Mouse (Mus musculus) heart, embryonic 11.5 days (tissue): ENCODE measurements around the gene Arhgap9. TPM values are rescaled to one million over a fixed set of nuclear protein-coding genes. Genes with fewer than 3 reads are reported as not detected.

Experiments used
- ATAC-seq: fragments of 200-750 bp; cut with Nextera tagmentation; replicated peaks from 2 replicates; pipeline ENCODE4 v1.8.0; 2017; ENCODE audit warnings: moderate library complexity; ENCODE audit not compliant: insufficient number of reproducible peaks, low FRiP score, low TSS enrichment
- H3K27ac ChIP-seq: fragments of 300-500 bp; sonication (generic); 2 replicates; pipeline ENCODE4 v1.5.1; 2014; ENCODE audit warnings: mild to moderate bottlenecking, low read depth, low read length
- H3K27me3 ChIP-seq: fragments of 300-500 bp; sonication (generic); 2 replicates; pipeline ENCODE4 v1.6.1; 2014; ENCODE audit warnings: mild to moderate bottlenecking, low read length, mixed read lengths; ENCODE audit not compliant: control insufficient read depth, insufficient read depth
- H3K36me3 ChIP-seq: fragments of 300-500 bp; sonication (generic); 2 replicates; pipeline ENCODE4 v1.6.1; 2014; ENCODE audit warnings: mild to moderate bottlenecking, low read length, moderate library complexity, mixed read lengths; ENCODE audit not compliant: control insufficient read depth, insufficient read depth
- H3K4me1 ChIP-seq: fragments of 300-500 bp; sonication (generic); 2 replicates; pipeline ENCODE4 v1.6.1; 2014; ENCODE audit warnings: low read length; ENCODE audit not compliant: control insufficient read depth, insufficient read depth
- H3K4me2 ChIP-seq: fragments of 300-500 bp; sonication (generic); 2 replicates; pipeline ENCODE4 v1.6.1; 2014; ENCODE audit warnings: mild to moderate bottlenecking, moderate library complexity
- H3K4me3 ChIP-seq: fragments of 300-500 bp; sonication (generic); 2 replicates; pipeline ENCODE4 v1.5.1; 2014; ENCODE audit warnings: low read depth, low read length
- H3K9ac ChIP-seq: fragments of 300-500 bp; sonication (generic); 2 replicates; pipeline ENCODE4 v1.6.1; 2014; ENCODE audit warnings: mild to moderate bottlenecking, low read depth, low read length, moderate library complexity
- H3K9me3 ChIP-seq: fragments of 300-500 bp; sonication (generic); replicated peaks from 2 replicates; pipeline ENCODE4 v1.6.1; 2016; ENCODE audit warnings: low read length; ENCODE audit not compliant: control insufficient read depth
- WGBS: fragments of 180-500 bp; shearing (Covaris S2); extraction: QIAGEN DNeasy Blood & Tissue Kit; methylation state at CpG from one replicate; pipeline ENCODE4 v1.1.7; 2014; ENCODE audit not compliant: insufficient replicate concordance; 5-methylcytosine and 5-hydroxymethylcytosine counted together
- polyA plus RNA-seq: library from polyadenylated mRNA; unstranded; fragments of >200 nt; fragmentation: Nextera tagmentation; extraction: Ambion mirVana; gene quantifications from 2 replicates; pipeline ENCODE4 v1.2.1, GENCODE M21; 2014

Gene Arhgap9
- polyA plus RNA-seq, 1 experiment from 2014 or later: 1.7 TPM

DNA sequence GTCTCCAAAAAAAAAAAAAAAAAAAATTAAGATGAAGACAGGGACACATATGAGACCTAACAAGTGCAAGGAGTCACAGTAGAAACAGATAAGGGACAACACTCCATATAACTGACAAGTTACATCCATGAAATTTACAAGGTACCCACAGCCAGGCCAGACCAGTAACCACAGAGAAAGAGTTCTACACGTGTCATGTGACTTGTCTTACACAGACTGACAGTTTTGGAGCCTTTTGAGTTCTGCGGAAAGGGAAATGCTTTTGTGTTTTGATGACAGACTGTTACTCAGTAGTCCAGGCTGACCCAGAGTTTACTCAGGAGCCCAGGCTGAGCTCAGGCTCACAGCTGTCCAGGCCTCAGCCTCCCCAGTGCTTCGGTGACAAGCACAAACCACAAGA is 21.3 kb downstream of the Arhgap9 start:
- Histone ChIP-seq H3K27me3 (peaks cover 22% of the 10 kb centered on the region), H3K9ac (no peak overlapping the region), H3K9me3 (no peaks in the 10 kb centered on the region), H3K4me1 (peaks cover 21% of the 10 kb centered on the region), H3K4me3 (no peak overlapping the region), H3K36me3 (no peaks in the 10 kb centered on the region), H3K27ac (no peak overlapping the region), H3K4me2 (no peak overlapping the region)
- whole genome bisulfite sequencing: 69% methylated on average over 3 of the region's 3 CpGs
- no peak for ATAC-seq

DNA sequence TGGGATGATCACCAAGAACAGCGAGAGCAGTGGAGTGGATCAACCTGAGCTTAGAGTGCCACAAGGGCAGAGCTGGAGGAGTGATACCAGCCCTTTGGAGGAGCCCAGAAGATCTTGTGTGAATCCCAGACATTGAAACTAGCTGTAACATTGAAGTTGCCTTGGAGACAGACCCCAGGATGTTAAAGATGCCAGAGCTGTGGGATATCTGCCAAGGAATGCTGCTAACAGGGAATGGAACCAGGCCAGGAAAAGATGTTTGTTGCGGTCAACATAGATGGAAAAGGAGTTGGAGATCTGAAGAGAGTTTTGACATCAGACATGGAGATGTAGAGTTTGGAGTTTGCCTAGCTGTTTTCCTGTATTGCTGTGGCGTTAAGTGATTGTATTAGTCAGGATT is 24.4 kb downstream of the Arhgap9 start:
- no peak overlapping the region for H3K27ac ChIP-seq
- no peaks in the 10 kb centered on the region for H3K9me3 ChIP-seq
- no peak overlapping the region for H3K4me3 ChIP-seq
- ATAC-seq: no peak
- no peaks in the 10 kb centered on the region for H3K36me3 ChIP-seq
- no peak overlapping the region for H3K9ac ChIP-seq
- peaks cover 6% of the 10 kb centered on the region; the same call in 1 of the 2 replicates for H3K4me1 ChIP-seq
- 82% methylated on average over 3 of the region's 3 CpGs for WGBS
- peaks cover 11% of the 10 kb centered on the region for H3K27me3 ChIP-seq
- no peak overlapping the region for H3K4me2 ChIP-seq

DNA sequence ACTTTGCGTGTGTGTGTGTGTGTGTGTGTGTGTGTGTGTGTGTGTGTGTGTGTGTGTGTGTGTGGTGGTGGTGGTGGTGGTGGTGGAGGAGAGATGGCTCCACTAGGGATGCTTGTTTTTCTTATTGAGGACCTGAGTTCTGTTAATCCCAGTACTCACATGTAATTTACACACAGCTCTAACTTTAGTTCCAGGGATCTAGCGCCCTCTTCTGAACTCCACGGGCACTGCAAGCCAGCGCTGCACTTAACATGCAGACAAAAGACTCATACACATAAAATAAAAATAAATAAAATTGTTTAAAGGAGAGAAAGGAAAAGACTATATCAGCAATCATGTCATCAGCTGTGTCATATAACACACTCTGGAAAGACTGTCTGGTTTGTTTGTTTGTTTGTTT is 27.2 kb downstream of the Arhgap9 start:
- 69% methylated on average over 4 of the region's 4 CpGs for WGBS
- Histone ChIP-seq H3K4me3 (no peak overlapping the region), H3K9me3 (no peaks in the 10 kb centered on the region), H3K9ac (no peak overlapping the region), H3K4me1 (no peaks in the 10 kb centered on the region), H3K27ac (no peak overlapping the region), H3K4me2 (no peak overlapping the region), H3K36me3 (no peaks in the 10 kb centered on the region), H3K27me3 (peaks cover 9% of the 10 kb centered on the region; the same call in 1 of the 2 replicates)
- no peak for ATAC-seq

DNA sequence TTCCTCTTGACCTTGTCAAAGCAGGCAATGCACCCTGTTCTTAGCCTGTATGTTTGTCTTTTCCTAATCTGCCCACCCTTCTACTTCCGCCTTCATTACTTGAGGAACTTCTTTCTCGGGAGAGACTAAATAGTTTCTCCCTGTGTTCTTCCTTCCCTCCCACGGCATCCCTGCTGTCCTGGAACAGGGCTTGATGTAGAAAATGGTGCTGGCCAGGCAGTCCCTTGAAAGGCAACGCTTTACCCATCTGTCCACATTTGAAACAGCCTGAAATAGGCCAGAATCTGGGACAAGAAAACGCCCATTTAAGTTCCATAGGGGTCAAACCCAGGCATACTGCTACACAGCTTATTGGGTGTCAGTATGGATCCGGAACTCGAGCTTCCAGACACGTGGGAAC is 28.0 kb downstream of the Arhgap9 start:
- ATAC-seq: no peak
- Histone ChIP-seq H3K27ac (no peak overlapping the region), H3K4me2 (no peak overlapping the region), H3K9ac (no peak overlapping the region), H3K4me1 (no peaks in the 10 kb centered on the region), H3K27me3 (peaks cover 11% of the 10 kb centered on the region), H3K4me3 (no peak overlapping the region), H3K36me3 (no peaks in the 10 kb centered on the region), H3K9me3 (no peaks in the 10 kb centered on the region)
- whole genome bisulfite sequencing: 67% methylated on average over 8 of the region's 8 CpGs

DNA sequence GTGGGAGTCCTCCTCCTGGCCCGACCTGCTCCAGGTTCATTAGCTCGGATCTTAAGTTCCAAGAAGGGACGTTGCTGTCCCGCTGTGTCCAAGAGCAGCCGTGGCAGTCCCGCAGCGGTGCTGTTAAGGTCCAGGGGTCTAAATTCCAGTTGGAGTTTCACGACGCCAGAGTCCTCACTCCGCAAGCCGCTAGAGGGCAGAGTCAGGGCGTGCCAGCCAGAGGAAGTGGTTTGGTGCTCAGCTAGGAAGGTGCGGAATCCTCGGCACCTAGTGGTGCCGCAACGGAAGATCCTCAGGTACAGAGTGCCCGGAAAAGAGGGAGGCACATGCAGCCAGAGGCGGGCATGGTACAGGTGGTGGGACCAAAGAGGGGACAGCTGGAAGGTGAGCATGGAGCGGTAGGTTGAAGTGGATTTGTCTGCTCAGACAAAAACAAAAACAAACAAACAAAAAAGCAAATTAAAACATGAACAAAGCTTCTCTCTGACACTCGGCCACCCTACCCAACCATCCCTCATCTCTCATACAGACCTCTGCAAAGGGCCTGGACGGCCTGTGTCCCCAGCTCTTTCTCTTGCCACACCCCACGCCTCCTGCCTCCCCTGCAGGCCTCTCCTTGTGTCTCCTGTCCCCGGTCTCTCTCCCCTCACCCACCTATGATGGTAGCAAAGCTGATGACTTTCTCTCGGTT is 29.0 kb downstream of the Arhgap9 start:
- H3K4me2 ChIP-seq: peak overlapping the region; percentile 65
- peak overlapping the region; percentile 18; the same call in 1 of the 2 replicates for H3K4me3 ChIP-seq
- WGBS: 12% methylated on average over 24 of the region's 24 CpGs
- H3K36me3 ChIP-seq: no peaks in the 10 kb centered on the region
- H3K9ac ChIP-seq: peak overlapping the region; percentile 59; the same call in 1 of the 2 replicates
- peak; percentile 70 for ATAC-seq
- no peak overlapping the region for H3K27ac ChIP-seq
- no peaks in the 10 kb centered on the region for H3K4me1 ChIP-seq
- H3K9me3 ChIP-seq: no peaks in the 10 kb centered on the region
- H3K27me3 ChIP-seq: peaks cover 11% of the 10 kb centered on the region

DNA sequence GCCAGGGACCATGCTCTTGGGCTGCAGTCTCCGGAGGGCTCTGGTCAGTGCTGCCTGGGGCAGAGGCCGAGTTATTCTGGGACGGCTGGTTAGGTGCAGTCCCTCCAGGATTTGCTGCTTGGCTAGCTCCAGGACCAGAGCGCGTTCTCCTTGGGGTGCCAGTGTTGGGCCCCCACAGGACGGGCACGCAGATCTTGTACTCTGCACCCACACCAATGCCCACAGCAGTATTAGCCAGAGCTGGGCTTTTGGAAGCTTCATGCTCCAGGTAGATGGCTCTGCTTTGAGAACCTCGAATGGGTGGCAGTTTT is 29.5 kb downstream of the Arhgap9 start:
- Histone ChIP-seq H3K4me2 (peak overlapping the region; percentile 65), H3K36me3 (no peaks in the 10 kb centered on the region), H3K4me1 (no peaks in the 10 kb centered on the region), H3K27me3 (peaks cover 11% of the 10 kb centered on the region), H3K27ac (no peak overlapping the region), H3K4me3 (no peak overlapping the region), H3K9ac (peak overlapping the region; percentile 59; the same call in 1 of the 2 replicates), H3K9me3 (no peaks in the 10 kb centered on the region)
- no peak for ATAC-seq
- 75% methylated on average over 8 of the region's 8 CpGs for WGBS

DNA sequence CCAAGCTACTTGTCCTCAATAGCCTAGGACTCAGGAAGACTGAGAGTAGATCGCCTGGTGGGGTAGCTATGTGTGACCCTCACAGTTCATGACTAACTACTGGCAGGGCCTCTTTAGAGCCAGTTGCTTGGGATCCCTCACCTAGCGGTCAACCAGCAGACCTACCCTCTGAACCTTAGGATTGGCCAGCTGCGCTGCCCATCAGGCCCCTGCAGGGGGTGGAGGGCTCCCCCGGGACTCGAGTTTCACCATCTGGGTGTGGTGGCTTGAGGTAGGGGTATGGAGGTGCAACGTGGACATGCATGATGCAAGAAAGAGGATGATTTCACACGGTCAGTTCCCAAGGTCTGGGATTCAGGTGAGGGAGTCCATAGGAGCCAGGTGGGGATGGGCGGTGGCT is 30.0 kb downstream of the Arhgap9 start:
- Histone ChIP-seq H3K4me3 (no peak overlapping the region), H3K4me1 (no peaks in the 10 kb centered on the region), H3K4me2 (no peak overlapping the region), H3K27ac (no peak overlapping the region), H3K9ac (no peak overlapping the region), H3K9me3 (no peaks in the 10 kb centered on the region), H3K36me3 (no peaks in the 10 kb centered on the region), H3K27me3 (peaks cover 11% of the 10 kb centered on the region)
- ATAC-seq: no peak
- 45% methylated on average over 8 of the region's 8 CpGs for WGBS

DNA sequence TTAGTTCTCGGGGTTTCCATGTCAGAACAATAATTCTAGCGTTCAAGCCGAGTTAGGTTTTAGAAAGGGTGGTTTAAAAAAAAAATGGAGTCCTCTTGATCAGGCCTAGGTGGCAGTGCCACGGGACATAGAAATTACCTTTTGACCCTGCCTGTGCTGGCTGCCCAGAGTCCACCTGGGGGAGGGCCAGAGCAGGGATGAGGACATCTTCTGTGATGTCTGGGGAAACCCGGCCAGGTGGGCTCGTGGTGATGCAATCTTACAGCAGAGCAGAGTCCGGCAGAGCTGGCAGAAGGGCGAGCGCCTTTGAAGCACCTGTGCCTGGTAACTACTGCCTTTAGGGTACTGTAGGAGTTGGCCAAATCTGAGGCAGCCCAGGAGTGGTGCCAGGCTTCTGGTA is 30.4 kb downstream of the Arhgap9 start:
- no peak for ATAC-seq
- no peak overlapping the region for H3K4me2 ChIP-seq
- H3K9me3 ChIP-seq: no peaks in the 10 kb centered on the region
- H3K4me3 ChIP-seq: no peak overlapping the region
- H3K4me1 ChIP-seq: no peaks in the 10 kb centered on the region
- no peak overlapping the region for H3K27ac ChIP-seq
- no peaks in the 10 kb centered on the region for H3K36me3 ChIP-seq
- peaks cover 11% of the 10 kb centered on the region for H3K27me3 ChIP-seq
- WGBS: 77% methylated on average over 9 of the region's 9 CpGs
- no peak overlapping the region for H3K9ac ChIP-seq

DNA sequence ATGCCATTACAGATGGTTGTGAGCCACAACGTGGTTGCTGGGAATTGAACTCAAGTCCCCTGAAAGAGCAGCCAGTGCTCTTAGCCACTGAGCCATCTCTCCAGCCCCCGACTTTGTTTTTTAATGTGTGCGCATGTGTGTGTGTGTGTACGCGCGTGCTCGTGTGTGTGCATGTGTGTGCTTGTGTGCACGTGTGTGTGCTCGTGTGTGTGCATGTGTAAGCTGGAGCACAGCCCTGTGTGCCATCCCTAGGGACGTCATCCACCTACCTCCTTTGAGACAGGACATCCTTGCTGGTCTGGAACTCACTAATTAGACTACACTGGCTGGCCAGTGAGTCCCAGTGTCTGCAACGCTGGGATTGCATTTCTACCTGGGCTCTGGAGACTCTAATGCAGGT is 31.0 kb downstream of the Arhgap9 start:
- WGBS: 81% methylated on average over 11 of the region's 11 CpGs
- no peak overlapping the region for H3K4me2 ChIP-seq
- ATAC-seq: no peak
- peaks cover 11% of the 10 kb centered on the region for H3K27me3 ChIP-seq
- H3K36me3 ChIP-seq: no peaks in the 10 kb centered on the region
- H3K4me1 ChIP-seq: no peaks in the 10 kb centered on the region
- H3K4me3 ChIP-seq: no peak overlapping the region
- no peak overlapping the region for H3K27ac ChIP-seq
- H3K9ac ChIP-seq: no peak overlapping the region
- H3K9me3 ChIP-seq: no peaks in the 10 kb centered on the region
